Mouse (Mus musculus) frontal cortex, postnatal 14 days (tissue): ENCODE measurements around the gene Rpa2.

Source experiments
- DNase-seq, 2 experiments: peaks; one replicate each; pipeline ENCODE4 v3.0.0; 2022; ENCODE audit warnings: low spot score in 2 of 2

The Rpa2 gene

GRCm38 (mm10) chr4:132803876-132804275 is 35.7 kb downstream of the Rpa2 start:
- DNase-seq: no peak

- no peak for DNase-seq
Measured at GRCm38 (mm10) chr4:132804331-132804730, 36.2 kb downstream of the Rpa2 start.

GRCm38 (mm10) chr4:132805146-132805545 is 37.0 kb downstream of the Rpa2 start:
- DNase-seq: no peak

- DNase-seq: no peak
Measured at GRCm38 (mm10) chr4:132805599-132806197, 37.6 kb downstream of the Rpa2 start.

GRCm38 (mm10) chr4:132806620-132807191 is 38.6 kb downstream of the Rpa2 start:
- no peak for DNase-seq

- DNase-seq: no peak
Measured at GRCm38 (mm10) chr4:132807771-132808641, 39.9 kb downstream of the Rpa2 start.

GRCm38 (mm10) chr4:132809621-132810020 is 41.5 kb downstream of the Rpa2 start:
- peak; percentile 19 to 40 for DNase-seq

GRCm38 (mm10) chr4:132816404-132816803 is 48.3 kb downstream of the Rpa2 start:
- no peak for DNase-seq

GRCm38 (mm10) chr4:132816855-132817254 is 48.7 kb downstream of the Rpa2 start:
- DNase-seq: no peak

GRCm38 (mm10) chr4:132818442-132818841 is 50.3 kb downstream of the Rpa2 start:
- no peak for DNase-seq

- DNase-seq: peak; percentile 23 to 64
Measured at GRCm38 (mm10) chr4:132823614-132824366, 55.7 kb downstream of the Rpa2 start.
